Mouse (Mus musculus) midbrain, embryonic 13.5 days (tissue): Measurements from ENCODE around the gene Abca16. TPM values are rescaled to one million over a fixed set of nuclear protein-coding genes. Genes with fewer than 3 reads are reported as not detected.

Experiments
- ATAC-seq: fragments of 200-750 bp; cut with Nextera tagmentation; 2 replicates; pipeline ENCODE4 v1.8.0; 2017; ENCODE audit warnings: mild to moderate bottlenecking, moderate TSS enrichment, moderate library complexity
- H3K27ac ChIP-seq: fragments of 300-500 bp; sonication (generic); 2 replicates; pipeline ENCODE4 v1.5.1; 2015; ENCODE audit warnings: inconsistent platforms, mild to moderate bottlenecking, moderate library complexity
- H3K27me3 ChIP-seq: fragments of 300-500 bp; sonication (generic); 2 replicates; pipeline ENCODE4 v1.6.1; 2015; ENCODE audit warnings: mild to moderate bottlenecking, inconsistent platforms
- H3K36me3 ChIP-seq: fragments of 300-500 bp; sonication (generic); 2 replicates; pipeline ENCODE4 v1.6.1; 2015; ENCODE audit warnings: mild to moderate bottlenecking, inconsistent platforms
- H3K4me1 ChIP-seq: fragments of 300-500 bp; sonication (generic); replicated peaks from 2 replicates; pipeline ENCODE4 v1.6.1; 2015; ENCODE audit warnings: inconsistent platforms
- H3K4me2 ChIP-seq: fragments of 300-500 bp; sonication (generic); replicated peaks from 2 replicates; pipeline ENCODE4 v1.6.1; 2015; ENCODE audit warnings: moderate library complexity, mild to moderate bottlenecking, inconsistent platforms
- H3K4me3 ChIP-seq: fragments of 300-500 bp; sonication (generic); replicated peaks from 2 replicates; pipeline ENCODE4 v1.5.1; 2015; ENCODE audit warnings: mild to moderate bottlenecking, inconsistent platforms
- H3K9ac ChIP-seq: fragments of 300-500 bp; sonication (generic); replicated peaks from 2 replicates; pipeline ENCODE4 v1.6.1; 2015; ENCODE audit warnings: mild to moderate bottlenecking, inconsistent platforms
- H3K9me3 ChIP-seq: fragments of 300-500 bp; sonication (generic); 2 replicates; pipeline ENCODE4 v1.6.1; 2016; ENCODE audit warnings: mild to moderate bottlenecking, inconsistent platforms
- WGBS: fragments of 180-500 bp; shearing (Covaris S2); methylation state at CpG from one replicate; pipeline ENCODE4 v1.1.7; 2015; 5-methylcytosine and 5-hydroxymethylcytosine counted together
- polyA plus RNA-seq: library from polyadenylated mRNA; unstranded; fragments of >200 nt; fragmentation: Nextera tagmentation; extraction: Ambion mirVana; gene quantifications from 2 replicates; pipeline ENCODE4 v1.2.1, GENCODE M21; 2015

Abca16 gene
- not detected in 2 replicates for polyA plus RNA-seq

- H3K9me3 ChIP-seq: no peaks in the 10 kb centered on the region
- no peak within 1 kb of the TSS for H3K4me3 ChIP-seq
- no peaks in the 10 kb centered on the region for H3K36me3 ChIP-seq
- no peak within 1 kb of the TSS for H3K4me2 ChIP-seq
- no peak for ATAC-seq
- no peaks in the 10 kb centered on the region for H3K4me1 ChIP-seq
- WGBS: 83% methylated on average over 10 of the region's 10 CpGs
- no peak within 1 kb of the TSS for H3K27ac ChIP-seq
- no peaks in the 10 kb centered on the region for H3K27me3 ChIP-seq
- H3K9ac ChIP-seq: no peak within 1 kb of the TSS
Measured at GRCm38 (mm10) chr7:120409447-120409846, at the start of gene Abca16. Abca16 (plus strand) TSS chr7:120409647.

- Histone ChIP-seq H3K4me2 (no peak overlapping the region), H3K27me3 (no peaks in the 10 kb centered on the region), H3K36me3 (no peaks in the 10 kb centered on the region), H3K9ac (no peak overlapping the region), H3K4me3 (no peak overlapping the region), H3K4me1 (no peaks in the 10 kb centered on the region), H3K27ac (no peak overlapping the region), H3K9me3 (no peaks in the 10 kb centered on the region)
- no peak for ATAC-seq
- 43% methylated on average over 13 of the region's 13 CpGs for WGBS
Measured at GRCm38 (mm10) chr7:120361159-120361558, 48.3 kb upstream of the Abca16 start.

GRCm38 (mm10) chr7:120412391-120412790 lies 2.9 kb downstream of the Abca16 start:
- no peak overlapping the region for H3K9ac ChIP-seq
- no peaks in the 10 kb centered on the region for H3K36me3 ChIP-seq
- ATAC-seq: no peak
- H3K4me2 ChIP-seq: no peak overlapping the region
- WGBS: 88% methylated on average over 1 of the region's 1 CpGs
- H3K9me3 ChIP-seq: no peaks in the 10 kb centered on the region
- H3K4me3 ChIP-seq: no peak overlapping the region
- no peak overlapping the region for H3K27ac ChIP-seq
- no peaks in the 10 kb centered on the region for H3K4me1 ChIP-seq
- no peaks in the 10 kb centered on the region for H3K27me3 ChIP-seq

GRCm38 (mm10) chr7:120426625-120427024 lies 17.2 kb downstream of the Abca16 start:
- H3K9me3 ChIP-seq: no peaks in the 10 kb centered on the region
- WGBS: 31% methylated on average over 3 of the region's 3 CpGs
- no peak overlapping the region for H3K27ac ChIP-seq
- no peak overlapping the region for H3K9ac ChIP-seq
- H3K27me3 ChIP-seq: no peaks in the 10 kb centered on the region
- no peaks in the 10 kb centered on the region for H3K4me1 ChIP-seq
- no peak for ATAC-seq
- no peaks in the 10 kb centered on the region for H3K36me3 ChIP-seq
- no peak overlapping the region for H3K4me3 ChIP-seq
- H3K4me2 ChIP-seq: no peak overlapping the region

- Histone ChIP-seq H3K9ac (no peak overlapping the region), H3K27ac (no peak overlapping the region)
- ATAC-seq: no peak
Measured at GRCm38 (mm10) chr7:120431464-120431863, 22.0 kb downstream of the Abca16 start.

GRCm38 (mm10) chr7:120503891-120504662 lies 94.6 kb downstream of the Abca16 start:
- Histone ChIP-seq H3K27ac (no peak overlapping the region), H3K9me3 (no peaks in the 10 kb centered on the region), H3K4me2 (peak overlapping the region; percentile 82), H3K36me3 (no peaks in the 10 kb centered on the region), H3K4me1 (no peaks in the 10 kb centered on the region; the same call in 1 of the 2 replicates), H3K27me3 (no peaks in the 10 kb centered on the region), H3K4me3 (peak overlapping the region; percentile 48), H3K9ac (peak overlapping the region; percentile 75)
- ATAC-seq: peak; percentile 71
- 7% methylated on average over 31 of the region's 31 CpGs for WGBS

More at GRCm38 (mm10) chr7:120431464-120431863, 22.0 kb downstream of the Abca16 start:
- Histone ChIP-seq H3K4me1 (no peaks in the 10 kb centered on the region), H3K4me2 (no peak overlapping the region), H3K9me3 (no peaks in the 10 kb centered on the region), H3K27me3 (no peaks in the 10 kb centered on the region), H3K36me3 (no peaks in the 10 kb centered on the region), H3K4me3 (no peak overlapping the region)

GRCm38 (mm10) chr7:120504663-120504979 lies 95.2 kb downstream of the Abca16 start:
- no peaks in the 10 kb centered on the region for H3K36me3 ChIP-seq
- no peaks in the 10 kb centered on the region for H3K9me3 ChIP-seq
- no peak for ATAC-seq
- peak overlapping the region; percentile 48 for H3K4me3 ChIP-seq
- whole genome bisulfite sequencing: 25% methylated on average over 5 of the region's 5 CpGs
- H3K27ac ChIP-seq: no peak overlapping the region
- H3K4me1 ChIP-seq: no peaks in the 10 kb centered on the region; the same call in 1 of the 2 replicates
- no peaks in the 10 kb centered on the region for H3K27me3 ChIP-seq
- H3K9ac ChIP-seq: peak overlapping the region; percentile 75
- H3K4me2 ChIP-seq: peak overlapping the region; percentile 82

GRCm38 (mm10) chr7:120534805-120535204 lies 125.4 kb downstream of the Abca16 start:
- H3K4me1 ChIP-seq: no peaks in the 10 kb centered on the region
- H3K4me2 ChIP-seq: no peak overlapping the region
- no peaks in the 10 kb centered on the region for H3K27me3 ChIP-seq
- H3K4me3 ChIP-seq: no peak overlapping the region
- no peak overlapping the region for H3K27ac ChIP-seq
- no peaks in the 10 kb centered on the region for H3K36me3 ChIP-seq
- no peak for ATAC-seq
- H3K9me3 ChIP-seq: no peaks in the 10 kb centered on the region
- 68% methylated on average over 2 of the region's 2 CpGs for WGBS
- H3K9ac ChIP-seq: no peak overlapping the region

- Histone ChIP-seq H3K4me1 (peaks cover 6% of the 10 kb centered on the region; the same call in 1 of the 2 replicates), H3K4me2 (peak overlapping the region; percentile 51), H3K9me3 (no peaks in the 10 kb centered on the region), H3K36me3 (no peaks in the 10 kb centered on the region), H3K27me3 (no peaks in the 10 kb centered on the region), H3K9ac (0 out of 2 replicates have a peak overlapping the region, but pooled peaks have one; percentile 34), H3K4me3 (peak overlapping the region; percentile 28), H3K27ac (no peak overlapping the region)
- 39% methylated on average over 12 of the region's 12 CpGs for WGBS
- peak; percentile 89 for ATAC-seq
Measured at GRCm38 (mm10) chr7:120552479-120553180, 143.2 kb downstream of the Abca16 start.

- no peaks in the 10 kb centered on the region for H3K36me3 ChIP-seq
- no peak overlapping the region for H3K27ac ChIP-seq
- no peaks in the 10 kb centered on the region for H3K9me3 ChIP-seq
- peak overlapping the region; percentile 28 for H3K4me3 ChIP-seq
- peaks cover 6% of the 10 kb centered on the region; the same call in 1 of the 2 replicates for H3K4me1 ChIP-seq
- ATAC-seq: peak; percentile 27; the same call in 1 of the 2 replicates
- H3K27me3 ChIP-seq: no peaks in the 10 kb centered on the region
- 0 out of 2 replicates have a peak overlapping the region, but pooled peaks have one; percentile 34 for H3K9ac ChIP-seq
- WGBS: 44% methylated on average over 12 of the region's 12 CpGs
- peak overlapping the region; percentile 51 for H3K4me2 ChIP-seq
Measured at GRCm38 (mm10) chr7:120553181-120553551, 143.7 kb downstream of the Abca16 start.

GRCm38 (mm10) chr7:120567366-120567765 lies 157.9 kb downstream of the Abca16 start:
- Histone ChIP-seq H3K9ac (no peak overlapping the region), H3K27me3 (no peaks in the 10 kb centered on the region), H3K4me3 (no peak overlapping the region), H3K4me2 (no peak overlapping the region), H3K27ac (no peak overlapping the region), H3K9me3 (no peaks in the 10 kb centered on the region), H3K4me1 (no peaks in the 10 kb centered on the region), H3K36me3 (no peaks in the 10 kb centered on the region)
- WGBS: 78% methylated on average over 8 of the region's 8 CpGs
- ATAC-seq: no peak

- ATAC-seq: no peak
- Histone ChIP-seq H3K27me3 (no peaks in the 10 kb centered on the region), H3K9me3 (no peaks in the 10 kb centered on the region), H3K4me2 (no peak overlapping the region), H3K4me1 (no peaks in the 10 kb centered on the region), H3K4me3 (no peak overlapping the region), H3K9ac (no peak overlapping the region), H3K27ac (no peak overlapping the region), H3K36me3 (no peaks in the 10 kb centered on the region)
- WGBS: 82% methylated on average over 3 of the region's 3 CpGs
Measured at GRCm38 (mm10) chr7:120576520-120576919, 167.1 kb downstream of the Abca16 start.
